Mouse (Mus musculus) olfactory bulb, adult 2 months (tissue): ENCODE results near the gene Dop1a.

Experiments
- CTCF ChIP-seq: fragments of 200-500 bp; IDR thresholded peaks from 2 replicates; pipeline ENCODE4 v1.5.1; 2012; ENCODE audit warnings: low read depth, mild to moderate bottlenecking, low read length, moderate library complexity; ENCODE audit not compliant: insufficient read depth
- POLR2A ChIP-seq: fragments of 200-500 bp; IDR thresholded peaks from 2 replicates; pipeline ENCODE4 v1.6.1; 2012; ENCODE audit warnings: mild to moderate bottlenecking, low read depth, low read length, moderate library complexity; ENCODE audit not compliant: insufficient read depth

- TF ChIP-seq POLR2A, result no peak
- TF ChIP-seq CTCF, result no peak
Measured at GRCm38 (mm10) chr9:86587019-86587795, 120.3 kb downstream of the Dop1a start.
